Mouse (Mus musculus) C2C12 (cell line): ENCODE measurements around the gene Rrp15.

Experiments used
- CEBPB ChIP-seq: IDR thresholded peaks from one replicate; pipeline ENCODE4 v1.6.1; 2011; ENCODE audit warnings: low read depth, mild to moderate bottlenecking, control low read depth, moderate library complexity
- CTCF ChIP-seq: IDR thresholded peaks from one replicate; pipeline ENCODE4 v1.5.1; 2011; ENCODE audit not compliant: control insufficient read depth, insufficient read depth, insufficient read length
- MAX ChIP-seq: IDR thresholded peaks from one replicate; pipeline ENCODE4 v1.6.1; 2011; ENCODE audit warnings: mild to moderate bottlenecking, control low read depth
- USF1 ChIP-seq: IDR thresholded peaks from one replicate; pipeline ENCODE4 v1.6.1; 2011; ENCODE audit warnings: low read depth, mild to moderate bottlenecking, control low read depth, moderate library complexity

DNA sequence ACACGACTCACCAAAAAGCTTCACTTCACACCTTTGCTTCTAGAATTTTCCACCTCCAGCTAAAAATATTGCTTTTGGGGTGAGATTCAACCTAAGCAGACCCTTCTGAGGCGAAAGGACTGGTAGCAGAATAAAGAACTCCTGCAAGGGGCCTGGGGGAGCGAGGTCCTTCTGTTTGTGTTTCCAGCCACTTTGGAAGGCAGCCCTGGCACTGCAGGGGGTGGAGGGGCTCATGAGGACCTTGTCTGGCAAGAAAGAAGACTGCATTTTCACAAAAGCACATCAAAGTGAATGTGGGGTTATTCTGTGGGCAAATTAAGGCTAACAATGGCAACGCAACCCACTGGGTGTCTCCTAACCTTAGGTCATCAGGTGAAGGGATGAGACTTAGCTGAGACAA is 76.0 kb downstream of the Rrp15 start:
- TF ChIP-seq USF1 (no peak), CTCF (no peak), CEBPB (no peak), MAX (no peak)
